Mouse (Mus musculus) common myeloid progenitor, adult 5-6 weeks (primary cell): ENCODE results near the gene Pip5k1a. TPM values are rescaled to one million over a fixed set of nuclear protein-coding genes. Genes with fewer than 3 reads are reported as not detected.
"Not testable (repeated sequence)": the region's sequence is repeated elsewhere in the genome, so short reads cannot be mapped to it uniquely, and the experiment has no call there.

Experiments
- ATAC-seq: replicated peaks from 2 replicates; pipeline ENCODE4 v1.8.0; 2016; ENCODE audit warnings: low read depth, mild to moderate bottlenecking, moderate TSS enrichment, inconsistent platforms; ENCODE audit not compliant: poor library complexity, severe bottlenecking
- total RNA-seq: library from RNA; stranded (forward); fragments of 200-1000, 187-1606 nt; gene quantifications from 2 replicates; pipeline ENCODE4 v1.2.3, GENCODE M21; 2017

Pip5k1a gene
- total RNA-seq, 1 experiment from 2014 or later = 19.2 TPM

DNA sequence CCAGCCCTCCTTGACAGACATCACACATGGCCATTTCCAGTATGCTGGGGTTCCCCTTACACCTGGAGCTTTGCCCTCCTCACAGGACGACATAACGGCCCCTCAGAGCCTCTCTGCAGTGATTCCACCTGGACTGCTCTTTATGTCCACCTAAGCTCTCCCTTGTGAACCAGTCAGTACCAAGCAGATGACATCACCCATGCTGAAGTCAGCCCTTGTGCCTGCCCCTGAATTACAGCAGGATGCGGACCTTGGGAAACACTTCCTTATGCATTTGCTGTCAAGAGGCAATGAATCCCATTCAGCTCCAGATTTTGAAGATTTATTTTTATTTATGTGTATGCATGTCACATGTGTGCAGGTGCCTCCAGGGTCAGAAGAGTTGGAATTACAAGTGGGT is 58.8 kb downstream of the Pip5k1a start:
- ATAC-seq = no peak

- ATAC-seq = no peak
Observed at GRCm38 (mm10) chr3:95046462-95047057, 60.2 kb downstream of the Pip5k1a start.

DNA sequence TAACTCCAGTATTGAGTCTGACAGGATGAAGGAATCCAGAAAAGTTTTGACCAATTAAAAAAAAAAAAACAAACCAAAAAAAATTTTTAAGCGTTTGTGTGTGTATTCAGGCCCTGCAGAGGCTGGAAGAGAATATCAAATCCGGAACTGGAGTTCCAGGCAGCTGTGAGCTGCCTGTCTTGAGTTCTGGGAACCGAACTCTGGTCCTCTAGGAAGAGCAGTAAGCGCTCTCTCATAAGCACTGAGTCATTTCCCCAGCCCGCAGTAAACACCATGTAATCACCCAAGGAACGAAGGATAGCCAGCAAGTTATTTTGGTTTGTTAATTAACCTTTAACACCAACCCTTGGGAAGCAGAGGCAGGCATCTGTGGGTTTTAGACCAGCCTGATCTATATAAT is 63.5 kb downstream of the Pip5k1a start:
- ATAC-seq = no peak

DNA sequence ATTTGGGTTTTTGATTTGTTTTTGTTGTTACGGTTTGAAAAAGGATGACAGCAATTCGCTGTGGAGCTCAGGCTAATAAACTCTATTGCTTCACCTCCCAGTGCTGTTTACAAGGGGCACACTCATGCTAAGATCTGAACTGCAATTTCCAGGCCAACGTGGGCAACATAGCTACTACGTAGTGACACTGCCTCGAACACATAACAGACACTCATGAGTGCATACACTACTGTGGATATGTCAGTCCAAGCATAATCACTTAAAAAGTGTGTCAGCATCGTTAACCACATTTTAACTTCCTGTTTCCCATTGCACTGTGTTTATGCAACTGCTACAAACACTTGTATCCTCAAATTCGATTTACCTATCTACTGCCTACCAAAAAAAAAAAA is 63.9 kb downstream of the Pip5k1a start:
- ATAC-seq = peak; percentile 71

DNA sequence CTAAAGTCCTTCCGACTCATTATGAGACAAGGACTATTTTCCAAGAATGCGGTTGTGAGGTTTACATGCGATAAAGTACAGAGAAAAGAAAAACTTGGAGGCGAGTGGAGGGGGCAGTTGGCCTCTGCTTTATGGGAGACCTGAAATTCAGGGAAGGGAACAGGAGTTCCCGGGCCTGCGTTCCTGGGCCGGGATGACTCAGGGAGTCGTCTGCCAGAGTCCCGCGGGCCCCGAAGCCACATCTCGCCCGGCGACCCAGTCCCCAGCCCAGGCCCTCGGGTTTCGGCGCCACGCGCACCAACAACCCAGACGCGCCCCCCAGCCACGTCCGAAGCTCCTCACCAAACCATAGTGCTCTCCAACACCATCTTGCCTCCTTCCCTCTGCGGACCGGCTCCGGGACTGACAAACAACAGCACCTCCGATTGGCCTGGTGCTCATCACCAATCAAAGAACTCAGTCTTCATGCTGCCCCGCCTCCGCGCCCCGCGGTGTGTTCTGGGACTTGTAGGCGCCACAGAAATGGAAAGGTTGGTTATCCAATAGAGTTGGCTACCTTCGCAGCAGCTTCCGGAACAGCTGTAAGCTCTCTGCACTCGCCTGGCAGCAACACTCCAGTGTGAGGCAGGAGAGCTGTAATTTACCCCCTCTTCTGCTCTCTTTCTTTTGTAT is 64.4 kb downstream of the Pip5k1a start, which contains the start of gene Psmd4:
Psmd4 (minus strand) TSS at position 449 of the 672 bp plus-strand sequence.
- ATAC-seq = peak; percentile 98

GRCm38 (mm10) chr3:95041625-95042024 is 65.1 kb downstream of the Pip5k1a start:
- no peak for ATAC-seq

DNA sequence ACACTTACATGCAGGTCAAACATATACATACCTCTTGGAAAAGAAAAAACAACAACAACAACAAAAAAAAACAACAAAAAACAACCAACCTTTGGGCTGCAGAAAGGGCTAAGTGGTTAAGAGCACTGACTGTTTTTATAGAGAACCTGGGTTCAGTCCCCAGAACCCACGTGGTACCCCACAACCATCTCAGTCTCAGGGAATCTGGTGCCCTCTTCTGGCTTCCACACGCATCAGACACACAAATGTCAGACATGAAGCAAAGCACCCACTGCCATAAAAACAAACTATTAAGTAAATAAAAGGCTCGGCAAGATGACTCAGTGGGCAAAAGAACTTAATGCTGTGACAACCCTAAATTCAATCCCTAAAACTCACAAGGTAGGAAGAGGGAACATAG is 76.8 kb downstream of the Pip5k1a start:
- ATAC-seq = peak; percentile 50; the same call in 1 of the 2 replicates

DNA sequence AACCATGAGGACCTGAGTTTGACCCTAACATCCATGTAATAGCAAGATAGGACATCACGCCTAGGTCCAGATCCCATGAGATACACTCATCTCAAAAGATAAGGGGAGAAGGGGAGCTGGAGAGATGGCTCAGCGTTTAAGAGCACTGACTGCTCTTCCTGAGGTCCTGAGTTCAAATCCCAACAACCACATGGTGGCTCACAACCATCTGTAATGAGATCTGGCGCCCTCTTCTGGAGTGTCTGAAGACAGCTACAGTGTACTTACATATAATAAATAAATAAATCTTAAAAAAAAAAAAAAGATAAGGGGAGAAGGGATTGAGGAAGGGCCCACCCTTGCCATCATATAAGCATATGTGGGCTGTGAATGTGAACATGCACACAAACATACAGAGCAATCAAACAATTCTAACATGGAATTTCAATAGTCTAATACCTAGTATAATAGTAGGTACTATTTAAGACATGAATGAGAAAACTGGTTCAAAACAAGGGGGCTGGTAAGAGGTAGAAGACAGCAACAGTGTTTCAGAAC is 77.4 kb downstream of the Pip5k1a start:
- ATAC-seq = not testable (repeated sequence)

- ATAC-seq = no peak
Observed at GRCm38 (mm10) chr3:95028603-95029002, 78.1 kb downstream of the Pip5k1a start.

- peak; percentile 93 for ATAC-seq
Observed at GRCm38 (mm10) chr3:95027701-95028100, 79.0 kb downstream of the Pip5k1a start.

DNA sequence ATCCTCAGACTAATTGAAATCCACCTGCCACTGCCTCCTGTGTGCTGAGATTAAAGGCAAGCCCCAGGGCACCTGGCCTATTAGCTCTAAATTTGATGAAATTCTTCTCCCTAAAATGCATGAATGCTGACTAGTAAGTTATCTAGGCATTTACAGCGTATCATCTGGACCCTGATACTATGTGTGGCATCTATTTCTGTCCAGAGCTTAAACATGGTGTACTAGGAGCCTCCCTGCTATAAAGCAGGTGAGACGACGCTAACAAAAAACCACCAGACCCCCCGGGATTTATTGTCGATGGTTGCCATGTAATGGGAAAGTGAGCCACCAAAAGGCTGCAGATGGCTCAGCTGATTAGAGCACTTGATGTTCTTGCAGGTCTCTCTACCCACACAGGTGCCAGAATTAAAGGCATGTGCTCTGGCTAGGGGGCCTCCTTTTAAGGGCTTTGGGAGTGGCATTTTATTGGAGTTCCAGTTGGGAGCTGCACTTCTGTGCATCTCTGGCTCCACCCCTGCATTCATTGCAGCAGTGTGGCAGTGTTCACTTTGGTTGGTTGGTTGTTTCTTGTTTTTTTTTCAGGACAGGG is 79.6 kb downstream of the Pip5k1a start:
- ATAC-seq = no peak

GRCm38 (mm10) chr3:95025202-95025601 is 81.5 kb downstream of the Pip5k1a start:
- ATAC-seq = no peak

GRCm38 (mm10) chr3:95024551-95024950 is 82.2 kb downstream of the Pip5k1a start:
- no peak for ATAC-seq

DNA sequence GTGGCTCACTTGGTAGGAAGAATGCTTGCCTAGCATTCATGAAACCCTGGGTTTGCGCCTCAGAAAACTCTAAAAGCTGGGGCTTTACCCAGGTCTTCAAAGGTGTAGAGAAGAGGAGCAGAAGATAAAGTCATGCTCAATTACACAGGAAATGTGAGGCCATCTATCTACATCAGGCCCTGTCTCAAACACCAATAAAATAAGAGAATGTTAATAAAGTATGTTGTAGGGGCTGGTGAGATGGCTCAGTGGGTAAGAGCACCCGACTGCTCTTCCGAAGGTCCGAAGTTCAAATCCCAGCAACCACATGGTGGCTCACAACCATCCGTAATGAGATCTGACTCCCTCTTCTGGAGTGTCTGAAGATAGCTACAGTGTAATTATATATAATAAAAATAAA is 85.8 kb downstream of the Pip5k1a start:
- not testable (repeated sequence) for ATAC-seq

DNA sequence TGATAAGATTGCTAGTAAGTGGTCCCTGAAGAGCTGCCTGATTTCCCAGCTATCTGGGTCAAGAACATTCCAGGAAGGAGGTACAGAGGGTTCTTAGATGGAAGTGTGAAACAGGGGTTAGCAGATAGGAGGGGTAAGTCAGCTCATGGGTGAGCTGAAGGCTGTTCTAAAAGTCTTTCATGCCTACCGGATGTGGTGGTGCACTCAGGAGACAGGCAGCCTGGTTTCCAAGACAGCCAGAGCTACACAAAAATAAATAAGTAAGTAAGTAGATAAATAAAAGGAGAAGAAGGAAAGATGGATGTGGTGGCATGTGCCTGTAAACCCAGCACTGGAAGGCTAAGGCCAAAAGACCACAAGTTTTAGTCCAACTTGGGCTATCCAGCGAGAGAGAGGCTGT is 88.0 kb downstream of the Pip5k1a start:
- ATAC-seq = no peak

- no peak for ATAC-seq
Observed at GRCm38 (mm10) chr3:95016532-95017056, 90.1 kb downstream of the Pip5k1a start.

GRCm38 (mm10) chr3:95015891-95016531 is 90.7 kb downstream of the Pip5k1a start:
- ATAC-seq = peak; percentile 58

DNA sequence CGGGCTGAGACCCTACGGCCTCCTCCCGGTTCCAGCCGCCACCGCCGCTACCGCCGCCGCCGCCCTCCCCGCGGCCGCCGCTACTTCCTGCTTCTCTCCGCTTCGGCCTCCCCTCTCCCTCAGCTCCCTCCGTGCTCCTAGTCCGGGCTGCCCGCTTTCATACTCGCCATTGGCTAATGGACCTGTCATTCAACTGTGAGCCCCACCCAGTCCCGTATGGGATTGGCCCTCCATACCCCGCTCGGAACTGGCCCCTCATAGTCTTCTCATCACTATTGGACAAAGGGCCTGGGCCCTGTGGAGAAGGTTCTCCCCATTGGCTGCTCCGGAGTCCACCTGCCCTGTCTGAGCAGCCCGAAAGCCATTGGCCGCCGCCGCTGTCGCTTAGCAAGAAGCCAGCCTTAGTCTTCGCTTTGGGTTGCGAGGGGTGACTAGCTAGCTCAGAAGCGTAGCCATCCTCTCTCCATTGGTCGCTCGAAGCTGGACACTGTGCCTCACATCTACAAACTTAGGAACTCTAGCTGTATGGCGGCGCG is 91.3 kb downstream of the Pip5k1a start, which contains the start of gene Zfp687:
Zfp687 (minus strand) TSS at position 112 of the 536 bp plus-strand sequence.
- ATAC-seq = peak; percentile 84

- ATAC-seq = no peak
Observed at GRCm38 (mm10) chr3:95014428-95015151, 92.1 kb downstream of the Pip5k1a start.
